Mouse (Mus musculus) CD4-positive, CD25-positive, alpha-beta regulatory T cell (primary cell): ENCODE measurements around the gene Gm20388. TPM values are rescaled to one million over a fixed set of nuclear protein-coding genes. Genes with fewer than 3 reads are reported as not detected.

Experiments
- polyA plus RNA-seq: library from polyadenylated mRNA; unstranded; fragments of 100-300 nt; shearing (Covaris generic); gene quantifications from one replicate; pipeline ENCODE4 v1.2.1, GENCODE M21; 2017

The Gm20388 gene
- polyA plus RNA-seq, 1 experiment from 2014 or later = not detected

DNA sequence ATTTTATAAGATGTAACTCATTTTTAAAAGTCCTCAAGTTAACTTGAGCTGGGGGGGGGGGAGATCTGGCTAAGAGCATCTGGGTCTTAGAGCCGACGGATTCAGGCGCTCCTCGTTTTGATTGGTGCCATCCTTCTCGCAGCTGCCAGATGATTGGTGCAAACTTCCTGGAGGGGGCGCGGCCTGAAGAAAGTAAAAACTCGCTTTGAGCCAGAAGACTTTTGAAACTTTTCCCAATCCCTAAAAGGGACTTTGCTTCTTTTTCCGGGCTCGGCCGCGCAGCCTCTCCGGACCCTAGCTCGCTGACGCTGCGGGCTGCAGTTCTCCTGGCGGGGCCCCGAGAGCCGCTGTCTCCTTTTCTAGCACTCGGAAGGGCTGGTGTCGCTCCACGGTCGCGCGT is 1205.3 kb downstream of the Gm20388 start, which contains the start of gene Foxc2:
TSS of gene Foxc2 (plus strand) at position 224 of the 400 bp plus-strand sequence.

DNA sequence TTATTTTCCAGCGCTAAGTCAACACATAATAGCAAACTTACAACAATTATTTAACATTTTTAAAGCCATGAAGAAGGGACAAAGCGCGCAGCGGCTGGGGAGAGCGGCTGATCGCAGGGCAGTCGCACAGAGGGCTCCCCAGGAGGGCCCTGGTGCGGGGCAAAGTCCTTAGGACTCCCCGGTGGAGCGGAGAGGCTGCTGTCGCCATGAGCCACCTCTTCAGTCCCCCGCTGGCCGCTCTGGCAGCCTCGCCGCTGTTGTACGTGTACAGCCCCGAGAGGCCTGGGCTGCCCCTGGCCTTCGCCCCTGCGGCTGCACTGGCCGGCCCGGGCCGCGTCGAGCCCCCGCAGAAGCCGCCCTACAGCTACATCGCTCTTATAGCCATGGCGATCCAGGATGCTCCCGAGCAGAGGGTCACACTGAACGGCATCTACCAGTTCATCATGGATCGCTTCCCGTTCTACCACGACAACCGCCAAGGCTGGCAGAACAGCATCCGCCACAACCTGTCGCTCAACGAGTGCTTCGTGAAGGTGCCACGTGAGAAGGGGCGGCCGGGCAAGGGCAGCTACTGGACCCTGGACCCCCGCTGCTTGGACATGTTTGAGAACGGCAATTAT is 1217.2 kb downstream of the Gm20388 start, which contains the start of gene Foxl1:
TSS of gene Foxl1 (plus strand) at position 185 of the 620 bp plus-strand sequence.

DNA sequence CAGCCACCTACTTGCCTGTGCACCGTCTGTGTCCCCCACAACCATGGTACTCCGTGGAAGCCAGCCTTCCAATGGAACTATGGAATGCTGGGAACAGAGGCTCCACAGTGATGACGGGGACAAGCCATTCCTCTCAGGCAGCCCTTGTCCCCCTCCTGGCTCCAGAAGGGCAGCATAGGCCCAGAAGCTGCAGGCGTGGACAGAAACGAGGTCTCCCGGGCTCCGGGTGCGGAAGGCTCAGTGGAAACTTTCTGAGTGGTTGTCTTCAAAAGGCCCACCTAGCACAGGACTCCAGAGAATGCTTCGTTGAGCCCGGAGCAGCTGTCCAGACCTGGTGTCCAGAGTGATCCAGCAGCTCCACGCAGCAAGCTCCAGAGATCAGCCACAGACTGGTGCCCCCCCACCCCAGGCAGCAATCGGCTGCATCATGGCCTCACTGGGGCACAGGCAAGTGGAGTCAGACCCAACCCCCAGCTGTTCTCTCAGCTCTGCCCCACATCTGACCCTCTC is 1633.7 kb downstream of the Gm20388 start, which contains the start of gene 1700018B08Rik:
TSS of gene 1700018B08Rik (minus strand) at position 45 of the 510 bp plus-strand sequence.

DNA sequence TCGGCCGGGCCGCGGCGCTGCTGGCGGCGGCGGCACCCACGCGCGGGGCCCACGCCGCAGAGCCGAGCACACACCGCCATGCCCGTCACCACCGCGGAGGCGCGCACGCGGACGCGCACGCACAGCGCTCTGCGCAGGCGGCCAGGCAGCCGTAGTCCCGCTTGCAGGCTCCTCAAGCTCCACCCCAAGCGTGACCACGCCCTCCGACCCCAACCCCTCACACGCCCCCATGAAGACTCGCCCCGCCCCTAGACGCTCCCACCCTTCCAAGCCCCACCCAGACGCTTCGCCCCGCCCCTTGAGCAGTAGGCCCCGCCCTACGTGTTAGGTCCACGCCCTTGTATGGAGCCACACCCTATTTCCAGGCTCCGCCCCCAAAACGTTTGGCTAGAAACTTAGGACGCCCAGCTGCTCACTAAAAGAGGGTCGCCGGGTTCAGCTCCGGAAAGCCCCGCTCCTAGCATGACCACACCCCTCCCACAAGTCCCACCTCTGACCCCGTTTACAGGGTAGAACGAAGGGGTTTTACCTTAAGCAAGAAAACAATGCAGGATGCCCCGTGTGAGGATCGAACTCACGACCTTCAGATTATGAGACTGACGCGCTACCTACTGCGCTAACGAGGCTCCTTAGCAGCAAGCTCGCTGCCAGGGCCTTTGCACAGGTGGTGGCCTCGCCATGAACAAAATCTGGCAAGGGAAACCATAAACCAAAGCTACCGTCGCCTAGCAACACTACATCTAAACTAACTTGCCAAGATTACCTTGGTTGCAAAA is 1668.2 kb downstream of the Gm20388 start, which contains the start of gene Fbxo31:
TSS of gene Fbxo31 (minus strand) at position 131 of the 776 bp plus-strand sequence.

DNA sequence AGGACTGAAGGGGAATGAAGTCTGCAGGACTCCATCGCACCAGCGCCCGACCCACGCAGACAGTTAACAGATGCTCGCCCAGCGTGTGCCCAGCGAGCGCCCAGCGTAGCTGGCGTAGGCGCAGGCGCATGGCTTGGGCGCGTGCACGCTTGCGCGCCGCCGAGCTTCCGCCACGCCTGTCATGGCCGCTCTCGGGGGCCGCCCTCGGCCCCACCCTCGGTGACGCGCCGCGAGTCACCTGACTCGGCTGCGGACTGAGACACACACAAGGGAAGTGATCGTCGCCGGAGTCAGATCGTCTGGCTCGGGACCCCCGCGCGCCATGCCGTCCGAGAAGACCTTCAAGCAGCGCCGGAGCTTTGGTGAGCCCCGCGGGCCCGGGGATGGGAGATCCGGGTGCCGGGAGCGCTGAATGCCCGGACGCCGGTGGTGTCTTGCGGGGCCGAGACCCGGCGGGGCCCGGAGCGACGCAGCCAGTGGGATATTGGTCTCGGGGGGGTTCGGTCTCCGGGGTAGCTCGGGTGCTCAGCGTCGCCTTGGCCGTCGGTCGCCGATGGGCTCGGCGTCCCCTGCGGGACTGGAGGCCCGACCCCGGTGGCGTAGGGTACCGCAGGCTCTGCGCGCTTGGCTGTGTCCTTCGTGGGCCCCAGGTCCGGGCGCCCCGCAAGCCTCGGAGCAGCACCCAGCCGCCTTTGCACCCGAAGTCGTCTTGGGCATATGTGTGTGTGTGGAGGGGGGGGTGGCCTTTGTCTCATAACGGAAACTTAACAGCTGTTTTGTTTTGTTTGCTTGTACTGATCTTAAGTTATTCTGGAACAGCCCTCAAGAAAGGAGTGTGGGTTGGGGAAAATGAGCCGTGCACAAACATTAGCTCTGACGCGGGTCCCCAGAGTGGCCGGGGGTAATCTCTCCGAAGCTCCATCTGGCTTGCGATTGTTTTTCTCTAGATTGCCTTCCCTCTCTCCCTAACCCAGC is 1679.8 kb downstream of the Gm20388 start, which contains the start of gene Map1lc3b:
TSS of gene Map1lc3b (plus strand) at position 159 of the 975 bp plus-strand sequence.

DNA sequence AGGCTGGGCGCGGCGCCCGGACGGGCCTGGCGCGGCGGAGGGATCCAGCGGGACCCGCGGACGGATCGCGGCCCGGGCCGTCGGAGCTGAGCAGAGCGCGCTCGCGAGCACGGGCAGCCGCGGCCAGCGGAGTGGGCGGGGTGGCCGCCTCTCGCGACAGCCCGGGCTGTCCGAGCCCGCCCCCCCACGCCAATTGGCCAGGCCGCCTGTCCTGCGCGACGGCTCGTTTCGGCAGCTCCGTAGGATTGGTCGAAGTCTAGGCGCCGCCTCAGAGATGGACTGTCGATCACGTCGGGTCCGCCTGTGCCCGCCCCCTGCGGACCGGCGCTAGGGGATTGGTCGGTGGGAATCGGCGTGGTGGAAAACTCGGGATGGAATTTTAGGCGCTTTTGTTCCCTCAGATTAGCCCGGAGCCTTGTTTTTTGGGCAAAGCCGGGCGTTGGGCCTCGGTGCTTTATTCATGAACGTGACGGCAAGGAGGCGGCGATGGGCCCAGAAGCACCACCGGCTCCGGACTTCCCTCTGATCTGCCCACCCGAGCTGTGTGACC is 1742.2 kb downstream of the Gm20388 start, which contains the start of gene Zcchc14:
TSS of gene Zcchc14 (minus strand) at position 128 of the 550 bp plus-strand sequence.

DNA sequence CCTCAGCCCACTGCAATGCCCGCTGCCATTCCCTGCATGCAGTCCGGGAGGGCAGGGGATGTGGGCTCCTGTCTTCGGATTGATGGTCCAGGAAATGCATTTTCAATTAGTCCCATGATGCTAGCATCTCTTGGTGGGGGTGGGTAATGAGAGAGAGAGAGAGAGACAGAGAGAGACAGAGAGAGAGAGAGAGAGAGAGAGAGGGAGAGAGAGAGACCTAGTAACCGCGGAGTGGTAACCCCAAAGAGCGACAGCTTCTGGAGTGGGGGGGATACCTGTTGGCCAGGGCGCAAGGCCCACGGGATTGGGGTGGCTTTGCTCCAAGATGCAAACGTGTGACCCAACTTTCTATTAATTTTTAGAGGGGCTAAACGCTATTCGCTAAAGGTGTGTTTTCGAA is 1818.7 kb downstream of the Gm20388 start, which contains the start of gene Jph3:
TSS of gene Jph3 (plus strand) at position 301 of the 400 bp plus-strand sequence.

DNA sequence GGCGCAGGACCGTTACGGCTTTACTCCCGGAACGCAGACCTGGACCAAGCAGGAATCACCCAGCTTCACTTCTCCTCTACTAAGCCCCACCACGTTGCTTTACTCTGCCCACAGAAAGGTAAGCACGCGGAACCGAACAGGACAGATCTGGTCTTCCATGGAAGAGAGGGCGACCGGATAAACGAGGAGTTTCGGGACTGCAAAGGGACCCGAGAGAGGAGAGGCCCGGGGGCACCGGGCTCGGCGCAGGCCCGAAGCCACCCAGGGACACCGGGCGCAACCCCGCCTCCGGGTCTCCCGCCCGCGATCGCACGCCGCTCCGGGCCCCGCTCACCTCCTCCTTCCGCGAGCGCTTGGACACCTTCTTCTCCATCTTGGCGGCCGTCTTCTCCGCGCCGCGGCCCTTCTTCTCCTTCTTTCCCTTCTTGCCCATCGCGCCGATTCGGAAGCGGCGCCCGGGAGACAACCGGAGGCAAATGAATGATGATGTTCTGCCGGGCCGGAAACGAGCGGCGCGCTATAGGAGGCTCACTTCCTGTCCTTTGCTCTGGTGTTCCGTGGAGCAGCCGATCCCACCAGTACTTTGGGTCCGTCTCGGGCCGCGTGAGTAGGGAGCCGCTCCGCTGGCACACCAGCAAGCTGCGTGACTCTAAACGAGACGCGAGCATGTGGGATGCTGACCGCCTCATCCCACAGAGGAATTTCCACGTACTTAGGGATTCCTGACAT is 1918.6 kb downstream of the Gm20388 start, which contains the start of gene Klhdc4:
TSS of gene Klhdc4 (minus strand) at position 522 of the 729 bp plus-strand sequence.

DNA sequence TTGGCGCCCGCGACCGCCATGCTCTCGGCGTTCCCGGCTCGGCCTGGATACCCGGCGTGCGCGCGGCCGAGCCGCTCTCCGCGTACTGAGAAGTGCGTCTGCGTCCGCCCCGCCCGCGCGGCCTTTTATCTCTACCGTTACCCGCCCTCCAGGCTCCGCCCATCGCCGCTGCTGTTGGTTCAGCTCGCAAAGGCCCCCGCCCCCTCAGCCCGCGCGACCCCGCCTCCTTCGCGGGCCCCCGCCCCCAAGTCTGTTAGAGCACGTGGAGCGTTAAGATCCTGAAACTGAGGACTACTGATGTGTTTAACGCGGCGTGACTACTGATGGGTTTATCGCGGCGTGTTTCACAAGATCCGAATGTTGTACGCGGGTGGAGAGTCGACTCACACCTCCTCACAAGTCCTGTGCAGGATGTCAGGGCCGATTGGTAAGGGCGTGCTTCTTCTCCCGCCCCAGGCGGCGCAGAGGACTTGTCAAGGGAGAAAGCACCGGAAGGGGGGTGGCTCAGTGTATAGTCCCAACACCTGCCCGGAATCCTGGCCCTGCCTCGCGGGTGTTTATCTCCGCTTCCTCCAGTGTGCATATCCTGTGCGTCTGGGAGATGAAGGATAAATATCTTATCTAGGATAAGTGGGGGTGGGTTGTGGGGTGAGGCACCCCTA is 1997.1 kb downstream of the Gm20388 start, which contains the start of gene Slc7a5:
TSS of gene Slc7a5 (minus strand) at position 108 of the 662 bp plus-strand sequence.

DNA sequence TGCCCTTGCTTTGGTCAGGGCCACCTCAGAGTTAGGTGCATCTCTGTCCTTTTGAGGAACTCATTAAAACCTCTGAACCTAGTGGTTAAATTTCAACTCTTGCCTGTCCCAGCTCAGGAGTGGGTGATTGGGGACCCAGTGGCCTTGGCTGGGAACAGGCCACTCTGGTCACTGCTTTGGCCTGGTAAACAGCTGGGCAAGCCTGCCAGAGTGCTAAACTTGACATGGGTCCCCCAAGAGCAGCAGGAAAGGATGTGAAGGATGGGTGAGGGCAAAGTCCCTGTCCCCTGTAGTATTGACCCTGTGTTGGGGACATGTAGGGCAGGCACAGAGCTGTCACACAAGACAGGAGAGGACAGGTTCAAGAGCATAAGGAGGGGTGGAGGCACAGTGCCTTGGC is 2034.2 kb downstream of the Gm20388 start, which contains the start of gene Car5a:
TSS of gene Car5a (minus strand) at position 74 of the 400 bp plus-strand sequence.

DNA sequence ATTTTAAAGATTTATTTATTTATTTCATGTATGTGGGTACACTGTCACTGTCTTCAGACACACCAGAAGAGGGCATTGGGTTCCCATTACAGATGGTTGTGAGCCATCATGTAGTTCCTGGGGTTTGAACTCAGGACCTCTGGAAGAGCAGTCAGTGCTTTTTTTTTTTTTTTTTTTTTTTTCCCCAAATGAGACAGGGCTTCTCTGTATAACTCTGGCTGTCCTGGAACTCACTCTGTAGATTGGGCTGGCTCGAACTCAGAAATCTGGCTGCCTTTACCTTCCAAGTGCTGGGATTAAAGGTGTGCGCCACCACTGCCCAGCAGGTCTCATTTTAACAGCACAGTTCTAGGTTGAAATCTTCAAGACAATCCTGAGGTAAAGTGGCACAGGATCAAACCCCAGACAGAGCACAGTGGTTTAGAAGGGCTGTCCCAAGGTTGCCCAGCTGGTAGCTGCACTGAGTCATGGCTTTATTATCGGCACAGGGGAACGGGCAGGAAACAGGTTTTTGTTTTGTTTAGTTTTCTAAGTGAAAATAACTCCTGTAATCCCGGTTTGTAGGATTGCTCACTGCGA is 2038.7 kb downstream of the Gm20388 start, which contains the start of gene Banp:
TSS of gene Banp (plus strand) at position 529 of the 579 bp plus-strand sequence.

DNA sequence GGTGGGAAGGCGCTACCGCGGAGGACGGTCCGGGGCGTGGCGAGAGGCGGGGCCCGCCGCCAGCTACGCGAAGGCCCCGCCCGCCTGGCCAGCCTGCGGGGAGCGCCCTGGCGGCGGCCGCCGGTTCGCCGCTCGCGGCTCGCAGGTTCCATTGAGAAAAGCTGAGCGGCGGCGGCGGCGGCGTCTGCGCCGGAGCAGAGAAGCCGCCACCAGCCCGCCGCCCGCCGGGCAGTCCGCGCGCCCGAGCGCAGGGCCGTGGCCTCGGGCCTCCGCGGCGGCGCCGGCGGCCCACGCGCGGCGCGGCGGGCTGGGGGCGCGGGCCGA is 2371.4 kb downstream of the Gm20388 start, which contains the start of gene Zfpm1:
TSS of gene Zfpm1 (plus strand) at position 107 of the 324 bp plus-strand sequence.

DNA sequence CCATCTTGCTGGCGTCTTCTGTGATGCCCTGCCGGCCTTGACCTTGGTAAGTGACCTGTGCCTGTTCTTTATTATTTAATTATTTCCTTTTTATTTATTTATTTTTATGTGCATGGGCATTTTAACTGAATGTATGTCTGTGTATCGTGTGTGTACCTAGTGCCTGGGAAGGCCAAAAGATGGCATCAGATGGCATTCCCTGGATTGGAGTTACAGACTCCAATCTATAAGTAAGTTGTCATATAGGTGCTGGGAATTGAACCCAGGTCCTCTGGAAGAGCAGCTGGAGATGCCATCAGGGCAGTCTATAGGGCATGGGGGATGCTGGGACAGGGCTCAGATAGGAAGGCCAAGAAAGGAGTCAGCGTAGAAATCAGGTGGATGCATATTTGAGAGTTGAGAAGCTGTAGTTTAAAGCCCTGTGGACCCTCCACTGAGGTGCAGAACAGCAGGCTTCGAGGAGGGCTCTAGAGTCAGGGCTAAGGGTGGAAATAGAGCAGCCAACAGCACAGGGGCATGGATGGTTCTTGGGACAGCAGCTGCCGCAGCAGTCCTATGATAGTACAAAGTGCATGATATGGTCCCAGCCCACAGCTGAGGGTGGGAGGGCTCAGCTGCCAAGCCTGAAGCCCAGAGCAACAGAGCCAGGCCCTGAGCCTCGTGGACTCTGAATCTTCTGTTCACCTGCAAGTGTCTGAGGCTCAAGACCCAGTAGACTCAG is 2450.2 kb downstream of the Gm20388 start, which contains the start of gene Trhr2:
TSS of gene Trhr2 (minus strand) at position 51 of the 721 bp plus-strand sequence.

DNA sequence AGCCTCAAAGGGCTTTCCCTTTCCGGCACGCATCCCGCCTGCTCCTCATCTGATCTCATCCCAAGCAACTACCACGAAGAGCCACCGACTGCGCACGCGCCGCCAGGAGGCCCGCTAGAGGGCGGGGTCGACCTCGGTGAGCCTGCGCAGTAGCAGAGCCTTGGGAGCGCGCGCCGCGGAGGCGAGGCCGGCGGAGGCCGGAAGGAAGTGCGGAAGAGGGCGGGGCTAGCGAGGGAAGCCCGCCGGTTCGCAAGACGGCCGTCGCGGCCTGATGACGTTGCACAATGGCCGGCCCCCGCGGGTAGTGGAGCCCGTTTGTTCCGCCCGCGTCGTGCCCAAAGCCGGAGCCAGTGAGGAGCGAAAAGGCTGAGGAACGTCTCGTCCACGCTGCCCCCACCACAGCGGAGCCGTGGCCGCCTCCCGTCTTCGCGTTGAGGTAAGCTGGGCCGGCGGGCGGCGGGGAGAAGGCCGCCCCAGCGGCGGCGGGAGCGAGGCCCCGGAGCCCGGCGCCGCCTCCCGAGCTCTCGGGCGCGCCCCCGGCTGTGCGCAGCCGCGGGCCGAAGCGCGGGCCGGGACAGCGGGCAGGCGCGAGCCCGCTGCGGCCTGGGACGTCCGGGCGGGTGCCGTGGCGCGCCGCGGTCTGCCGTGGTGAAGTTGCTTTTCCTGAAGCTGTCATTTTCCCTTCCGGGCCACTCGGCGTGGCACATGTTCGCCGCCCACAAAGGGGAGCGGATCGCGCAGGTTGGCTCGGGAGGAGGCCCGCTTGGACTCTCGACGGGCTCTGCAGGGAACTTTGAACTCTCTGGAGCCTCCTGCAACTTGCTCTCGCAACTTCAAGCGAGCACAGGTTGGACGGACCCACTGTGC is 2466.0 kb downstream of the Gm20388 start, which contains the start of gene Zc3h18:
TSS of gene Zc3h18 (plus strand) at position 245 of the 867 bp plus-strand sequence.

DNA sequence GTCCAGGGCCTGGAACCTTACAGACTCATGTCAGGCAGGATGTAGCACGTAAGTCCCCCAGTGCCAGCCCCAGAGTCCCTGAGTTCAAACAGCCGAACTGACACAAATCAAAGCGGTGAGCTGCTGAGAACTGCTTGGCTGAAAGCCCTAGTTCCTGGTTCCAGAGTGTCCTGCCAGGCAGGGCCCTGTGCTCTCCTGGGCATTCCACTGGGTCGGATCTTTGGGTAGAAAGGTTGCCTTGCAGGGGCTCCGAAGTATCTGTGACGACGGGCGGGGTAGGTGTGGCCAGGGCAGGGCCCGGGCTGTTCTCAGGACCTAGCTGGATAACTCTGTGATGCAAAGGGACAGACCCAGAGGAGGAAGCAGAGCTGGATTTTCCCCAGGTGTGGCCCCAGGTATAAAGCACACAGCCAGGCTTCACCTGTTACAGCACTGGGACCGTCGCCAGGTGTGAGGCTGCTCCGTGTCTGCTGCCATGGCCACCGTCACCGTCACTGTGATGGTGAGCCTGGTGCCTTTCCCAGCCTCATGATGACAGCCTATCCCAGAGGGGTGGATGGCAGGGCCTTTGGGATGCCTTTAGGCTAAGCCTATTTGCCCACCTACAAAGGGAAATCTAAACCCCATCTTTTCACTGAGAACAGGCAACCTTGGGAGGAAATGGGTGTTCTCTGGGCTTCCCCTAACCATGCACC is 2510.9 kb downstream of the Gm20388 start, which contains the start of gene Il17c:
TSS of gene Il17c (plus strand) at position 645 of the 695 bp plus-strand sequence.

DNA sequence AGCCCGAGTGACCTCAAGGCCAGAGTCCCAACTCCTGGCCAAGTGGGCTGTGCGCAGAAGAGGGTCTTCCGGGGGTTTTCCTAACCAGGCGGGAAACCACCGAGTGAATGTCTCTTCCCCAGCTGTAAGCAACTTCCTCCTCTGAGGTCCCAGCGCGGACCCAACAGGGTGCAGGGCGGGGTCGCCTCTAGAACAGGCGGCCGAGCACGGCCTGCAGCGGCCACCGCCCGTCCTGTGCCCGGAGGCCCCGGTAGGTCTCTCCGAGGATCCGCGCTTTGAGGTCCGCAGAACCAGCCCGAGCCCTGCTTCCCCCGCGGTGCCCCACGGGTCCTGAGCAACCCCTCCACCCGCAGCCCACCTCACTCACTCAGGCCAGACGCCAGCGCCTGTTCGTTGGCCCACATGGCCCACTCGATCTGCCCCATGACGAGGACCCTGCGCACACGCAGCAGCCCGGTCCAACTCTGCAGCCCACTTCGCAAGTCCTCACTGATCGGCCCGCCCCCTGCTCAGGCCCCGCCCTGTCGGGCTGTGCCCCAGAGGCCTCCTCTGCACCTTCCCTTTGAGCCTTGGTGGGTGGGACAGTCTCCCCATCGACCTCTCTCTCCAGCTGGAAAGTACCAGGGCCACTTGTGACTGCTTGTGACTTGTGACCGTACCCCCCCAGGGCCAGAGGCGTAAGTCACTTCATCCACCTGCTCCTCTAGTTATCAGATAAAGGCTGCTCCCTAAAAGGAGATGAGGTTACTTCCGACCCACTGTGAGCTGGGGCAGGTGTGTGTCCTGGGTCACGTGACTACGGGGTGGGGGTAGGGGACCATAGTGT is 2522.0 kb downstream of the Gm20388 start, which contains the start of gene Cyba:
TSS of gene Cyba (minus strand) at position 488 of the 826 bp plus-strand sequence.

